Mouse (Mus musculus): ENCODE measurements around the gene Lrmda.

Lrmda gene

GRCm38 (mm10) chr14:22421668-22422067 lies 402.2 kb downstream of the Lrmda start:
- no peak for DNase-seq (ENCODE audit: low spot score)

DNA sequence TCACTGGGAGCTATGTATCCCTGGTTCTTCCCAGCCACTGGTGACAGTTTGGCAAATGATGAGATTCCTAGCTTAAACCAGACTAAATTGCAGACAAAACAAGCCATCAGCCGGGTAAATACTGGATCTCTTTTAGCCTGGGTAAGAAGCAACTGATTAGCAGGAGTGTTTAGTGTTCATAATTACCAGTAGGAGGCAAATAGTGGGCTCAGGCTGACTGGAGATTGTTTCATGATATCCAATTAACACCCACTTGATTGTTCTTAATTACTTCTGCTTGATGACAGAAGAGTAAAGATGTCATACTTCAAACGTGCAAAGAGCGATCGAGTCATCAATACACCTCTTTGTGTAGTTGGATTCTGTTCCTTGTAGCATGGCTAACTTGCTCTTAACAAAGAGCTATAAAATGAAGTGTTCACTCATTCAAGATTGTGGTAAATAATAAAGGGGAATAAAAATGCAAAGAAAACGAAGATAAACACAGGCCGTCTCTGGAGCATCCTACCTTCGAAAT lies 405.6 kb downstream of the Lrmda start:
- DNase-seq (ENCODE audit: low spot score), result no peak

- no peak for DNase-seq (ENCODE audit: low spot score)
These were observed 415.9 kb downstream of the Lrmda start for GRCm38 (mm10) chr14:22435441-22435840.

DNA sequence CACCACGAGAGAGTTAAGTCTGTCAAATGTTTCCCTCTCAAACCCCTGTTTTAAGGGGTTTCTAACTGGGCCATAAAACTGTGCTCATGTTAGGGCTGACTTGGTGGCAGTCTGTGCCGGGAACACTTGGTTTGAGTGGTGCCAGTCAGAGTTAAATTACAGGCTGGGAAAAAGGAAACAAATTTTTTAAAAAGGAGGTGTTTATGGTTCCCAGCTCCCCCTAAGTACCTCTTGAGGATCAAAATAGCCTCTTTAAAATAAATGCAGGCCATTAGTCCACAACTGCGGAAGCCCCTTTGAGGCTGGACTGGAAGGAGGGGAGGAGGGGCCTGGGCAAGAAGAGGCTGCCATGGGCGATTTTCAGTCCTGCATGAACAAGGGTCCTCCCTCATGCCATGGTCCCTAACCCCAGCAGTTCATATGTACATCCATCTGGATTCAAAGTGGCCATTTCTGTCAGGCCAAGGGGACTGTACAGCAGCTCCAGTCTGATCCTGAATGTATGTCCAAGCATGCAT lies 416.4 kb downstream of the Lrmda start:
- no peak for DNase-seq (ENCODE audit: low spot score)

DNA sequence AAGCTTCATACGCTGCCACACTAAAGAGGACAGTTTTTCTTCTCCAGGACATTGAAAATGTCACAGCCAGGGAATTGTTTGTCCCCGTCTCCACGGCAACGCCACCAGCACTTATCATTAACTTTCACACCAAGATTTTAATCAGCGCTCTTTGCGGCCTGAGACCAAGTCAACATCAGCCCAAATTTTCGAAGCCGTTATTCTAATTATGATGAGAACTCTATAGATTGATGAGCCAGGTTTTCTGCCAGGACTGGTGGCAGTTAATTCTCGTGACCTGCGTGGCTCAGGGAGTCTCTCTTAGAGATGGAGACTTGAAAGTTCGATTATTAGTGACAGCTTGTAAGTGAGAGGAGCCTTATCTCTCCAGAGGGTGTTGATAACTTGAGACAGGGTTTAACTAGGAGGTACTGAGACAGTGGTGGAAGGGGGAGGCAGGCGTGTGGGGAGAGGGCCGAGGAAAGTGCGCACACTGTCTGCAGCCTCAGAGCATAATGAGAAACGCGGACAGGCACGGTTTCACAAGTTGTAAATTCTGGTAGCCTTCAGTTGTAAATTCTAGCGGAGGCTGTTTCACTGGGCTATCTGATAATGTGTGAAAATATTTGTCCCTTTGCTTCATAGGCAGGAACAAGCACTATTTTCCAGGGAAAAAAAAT lies 421.0 kb downstream of the Lrmda start:
- DNase-seq (ENCODE audit: low spot score), result no peak

GRCm38 (mm10) chr14:22441859-22442447 lies 422.4 kb downstream of the Lrmda start:
- DNase-seq (ENCODE audit: low spot score), result no peak

- DNase-seq (ENCODE audit: low spot score), result no peak
These were observed 423.2 kb downstream of the Lrmda start for GRCm38 (mm10) chr14:22442719-22443118.

GRCm38 (mm10) chr14:22444541-22444940 lies 425.0 kb downstream of the Lrmda start:
- no peak for DNase-seq (ENCODE audit: low spot score)

GRCm38 (mm10) chr14:22445161-22445821 lies 425.8 kb downstream of the Lrmda start:
- DNase-seq (ENCODE audit: low spot score), result no peak

- DNase-seq (ENCODE audit: low spot score), result no peak
These were observed 426.5 kb downstream of the Lrmda start for GRCm38 (mm10) chr14:22445841-22446570.

- no peak for DNase-seq (ENCODE audit: low spot score)
These were observed 432.1 kb downstream of the Lrmda start for GRCm38 (mm10) chr14:22451603-22452002.

DNA sequence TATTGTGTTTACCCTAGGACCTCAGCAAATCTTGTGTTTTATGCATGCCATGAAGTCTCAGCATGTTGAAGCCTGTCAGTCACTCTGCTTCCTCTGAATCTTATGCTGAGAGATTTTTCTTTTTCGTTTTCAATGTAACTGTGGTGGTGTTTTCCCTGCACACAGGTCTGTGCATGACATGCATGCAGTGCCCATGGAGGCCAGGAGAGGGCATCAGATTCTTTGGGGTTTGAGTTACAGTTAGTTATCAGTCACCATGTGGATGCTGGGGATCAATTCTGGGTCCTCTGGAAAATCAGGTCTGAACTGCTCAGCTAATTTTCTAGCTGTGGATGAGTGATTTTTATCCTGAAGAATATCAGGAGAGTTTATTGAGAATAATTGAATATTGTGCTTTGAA lies 444.8 kb downstream of the Lrmda start:
- no peak for DNase-seq (ENCODE audit: low spot score)

DNA sequence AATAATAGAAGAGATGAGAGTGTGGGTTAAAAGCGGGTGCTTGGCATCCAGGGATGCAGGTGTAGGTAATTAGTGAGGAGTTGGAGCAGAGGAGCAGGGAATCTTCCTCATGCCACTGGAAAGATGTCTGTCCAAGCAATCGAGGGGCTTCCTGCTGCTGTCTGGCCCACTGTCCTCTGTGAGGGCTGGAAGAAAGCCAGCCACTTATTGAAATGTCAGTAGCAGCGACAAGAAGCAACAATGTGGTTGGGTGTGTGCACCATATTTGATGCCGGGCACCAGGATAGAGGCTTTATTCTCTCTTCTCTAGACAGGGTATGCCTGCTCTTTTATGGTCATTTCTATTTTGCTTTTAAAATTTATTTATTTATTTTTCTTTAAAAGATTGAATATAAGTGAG lies 451.5 kb downstream of the Lrmda start:
- DNase-seq (ENCODE audit: low spot score), result no peak

GRCm38 (mm10) chr14:22473451-22473850 lies 453.9 kb downstream of the Lrmda start:
- no peak for DNase-seq (ENCODE audit: low spot score)

- DNase-seq (ENCODE audit: low spot score), result no peak
These were observed 454.5 kb downstream of the Lrmda start for GRCm38 (mm10) chr14:22473991-22474390.

- DNase-seq (ENCODE audit: low spot score), result no peak
These were observed 473.8 kb downstream of the Lrmda start for GRCm38 (mm10) chr14:22493326-22493725.

DNA sequence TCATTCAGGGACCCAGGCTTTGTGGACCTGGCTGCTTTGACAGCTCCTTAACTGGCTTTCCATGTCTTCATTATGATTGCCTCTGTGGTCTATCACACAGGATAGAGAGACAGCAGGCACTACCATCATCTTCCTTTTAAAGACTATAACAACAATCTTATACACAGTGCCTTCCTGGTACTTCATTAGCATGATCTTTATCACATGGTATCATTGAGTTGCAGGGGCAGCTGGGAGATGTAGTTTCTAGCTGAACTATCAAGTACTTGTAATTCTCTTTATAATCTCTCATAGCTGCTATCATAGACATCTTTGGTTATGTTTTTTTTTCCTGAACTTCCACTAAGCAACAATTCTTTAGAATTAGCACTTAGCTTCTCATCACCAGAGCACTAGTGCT lies 474.8 kb downstream of the Lrmda start:
- no peak for DNase-seq (ENCODE audit: low spot score)

- DNase-seq (ENCODE audit: low spot score), result no peak
These were observed 475.4 kb downstream of the Lrmda start for GRCm38 (mm10) chr14:22494866-22495265.

- no peak for DNase-seq (ENCODE audit: low spot score)
These were observed 475.8 kb downstream of the Lrmda start for GRCm38 (mm10) chr14:22495286-22495685.

- no peak for DNase-seq (ENCODE audit: low spot score)
These were observed 478.2 kb downstream of the Lrmda start for GRCm38 (mm10) chr14:22497636-22498131.

DNA sequence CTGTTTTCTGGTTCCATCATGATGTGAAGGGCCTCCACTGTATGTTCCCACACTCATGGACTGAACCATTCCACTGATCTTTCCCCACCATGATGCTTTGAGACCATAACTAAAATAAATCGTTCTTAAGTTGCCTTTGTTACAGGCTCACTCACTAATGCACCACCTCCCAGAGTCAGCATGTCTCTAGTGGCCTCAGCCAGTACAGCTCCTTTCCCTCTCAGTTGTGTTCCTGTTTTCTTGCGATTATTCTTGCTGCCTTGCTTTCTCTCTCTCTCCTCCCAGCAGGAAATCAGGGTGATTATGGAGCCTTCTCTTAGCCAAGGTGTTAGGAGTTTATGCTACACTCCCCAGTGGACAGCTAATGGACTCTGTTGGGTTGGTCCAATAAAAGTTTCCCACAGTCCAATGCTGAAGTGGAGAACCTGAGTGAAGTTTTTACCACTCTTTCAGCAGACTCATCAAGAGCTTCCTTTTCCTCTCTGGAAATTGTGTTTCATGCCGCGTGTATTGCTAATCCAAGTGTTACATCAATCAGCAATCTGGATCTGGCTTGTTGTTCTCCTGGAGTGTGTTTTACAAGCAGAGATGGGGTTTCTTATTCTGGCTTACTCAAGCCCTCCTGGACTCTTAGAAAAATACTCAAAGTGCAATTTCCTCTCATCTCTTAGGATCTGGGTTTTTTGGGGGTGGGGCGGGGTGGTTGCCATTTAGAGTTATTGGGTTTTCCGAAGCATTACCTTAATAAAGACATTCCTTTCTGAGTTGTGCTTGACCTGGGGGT lies 490.4 kb downstream of the Lrmda start:
- DNase-seq (ENCODE audit: low spot score), result no peak

- no peak for DNase-seq (ENCODE audit: low spot score)
These were observed 490.9 kb downstream of the Lrmda start for GRCm38 (mm10) chr14:22510531-22510785.

Measured in ovary, postnatal 14 days (tissue).